Mouse (Mus musculus): ENCODE data around the gene Fen1.
A peak's percentile ranks its signal among the peaks of the same experiment; 100 is the strongest.

Fen1 gene

GRCm38 (mm10) chr19:10203848-10204615, at the start of gene Fen1, which contains the start of gene Tmem258:
TSS of gene Fen1 (minus strand) at chr19:10204169.
TSS of gene Tmem258 (plus strand) at chr19:10204014.
- peak; percentile 56 for DNase-seq (ENCODE audit: low spot score)

- DNase-seq (ENCODE audit: low spot score) = no peak
Measured at GRCm38 (mm10) chr19:10248128-10248527, 44.2 kb upstream of the Fen1 start.

GRCm38 (mm10) chr19:10247165-10247564, 43.2 kb upstream of the Fen1 start:
- no peak for DNase-seq (ENCODE audit: low spot score)

GRCm38 (mm10) chr19:10244183-10244582, 40.2 kb upstream of the Fen1 start:
- DNase-seq (ENCODE audit: low spot score) = no peak

- no peak for DNase-seq (ENCODE audit: low spot score)
Measured at GRCm38 (mm10) chr19:10242916-10243315, 38.9 kb upstream of the Fen1 start.

- DNase-seq (ENCODE audit: low spot score) = peak; percentile 37
Measured at GRCm38 (mm10) chr19:10240654-10241305, 36.8 kb upstream of the Fen1 start, which contains the start of gene Myrf. TSS of gene Myrf (minus strand) at chr19:10240748.

- DNase-seq (ENCODE audit: low spot score) = no peak
Measured at GRCm38 (mm10) chr19:10239975-10240653, 36.1 kb upstream of the Fen1 start.

- no peak for DNase-seq (ENCODE audit: low spot score)
Measured at GRCm38 (mm10) chr19:10239419-10239818, 35.5 kb upstream of the Fen1 start.

- no peak for DNase-seq (ENCODE audit: low spot score)
Measured at GRCm38 (mm10) chr19:10238477-10238876, 34.5 kb upstream of the Fen1 start.

GRCm38 (mm10) chr19:10235784-10236565, 32.0 kb upstream of the Fen1 start:
- no peak for DNase-seq (ENCODE audit: low spot score)

- no peak for DNase-seq (ENCODE audit: low spot score)
Measured at GRCm38 (mm10) chr19:10232327-10233017, 28.5 kb upstream of the Fen1 start.

- DNase-seq (ENCODE audit: low spot score) = no peak
Measured at GRCm38 (mm10) chr19:10231871-10232270, 27.9 kb upstream of the Fen1 start.

- DNase-seq (ENCODE audit: low spot score) = no peak
Measured at GRCm38 (mm10) chr19:10231016-10231415, 27.0 kb upstream of the Fen1 start.

GRCm38 (mm10) chr19:10225767-10226166, 21.8 kb upstream of the Fen1 start:
- DNase-seq (ENCODE audit: low spot score) = no peak

GRCm38 (mm10) chr19:10224637-10225453, 20.9 kb upstream of the Fen1 start:
- no peak for DNase-seq (ENCODE audit: low spot score)

GRCm38 (mm10) chr19:10223561-10223960, 19.6 kb upstream of the Fen1 start:
- no peak for DNase-seq (ENCODE audit: low spot score)

GRCm38 (mm10) chr19:10222656-10223055, 18.7 kb upstream of the Fen1 start:
- no peak for DNase-seq (ENCODE audit: low spot score)

- no peak for DNase-seq (ENCODE audit: low spot score)
Measured at GRCm38 (mm10) chr19:10221585-10221984, 17.6 kb upstream of the Fen1 start.

- DNase-seq (ENCODE audit: low spot score) = no peak
Measured at GRCm38 (mm10) chr19:10219593-10219992, 15.6 kb upstream of the Fen1 start.

GRCm38 (mm10) chr19:10219108-10219507, 15.1 kb upstream of the Fen1 start:
- no peak for DNase-seq (ENCODE audit: low spot score)

GRCm38 (mm10) chr19:10216101-10216500, 12.1 kb upstream of the Fen1 start:
- no peak for DNase-seq (ENCODE audit: low spot score)
